Mouse (Mus musculus): ENCODE measurements at regions not wholly inside any gene's neighbourhood (a gene's known extent, or its start where the extent isn't known, plus 50 kb on each side); places are given as distances from the start of the nearest gene placed in this dataset.

DNA sequence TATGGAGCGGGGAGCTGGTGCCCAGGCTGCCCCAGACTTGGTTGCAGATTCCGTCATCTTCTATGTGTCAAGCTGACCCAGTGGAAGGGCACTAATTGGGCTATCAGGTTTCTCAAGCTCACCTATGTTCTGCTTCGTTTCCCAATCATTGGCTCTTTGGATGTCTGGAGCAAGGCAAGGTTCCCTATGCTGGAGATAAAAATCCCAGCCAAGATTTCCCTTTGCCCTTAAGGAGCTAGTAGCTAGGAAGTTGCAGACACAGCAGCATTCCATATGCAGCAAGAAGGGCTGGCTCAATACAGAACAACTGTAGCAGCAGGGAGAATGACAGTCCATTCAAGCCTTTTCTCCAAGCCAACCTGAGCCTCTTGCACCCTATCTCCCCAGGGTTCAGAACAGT lies 159.2 kb upstream of the Zfp706 start:
- ATAC-seq (replicated peaks; ENCODE audit: poor library complexity): no peak

DNA sequence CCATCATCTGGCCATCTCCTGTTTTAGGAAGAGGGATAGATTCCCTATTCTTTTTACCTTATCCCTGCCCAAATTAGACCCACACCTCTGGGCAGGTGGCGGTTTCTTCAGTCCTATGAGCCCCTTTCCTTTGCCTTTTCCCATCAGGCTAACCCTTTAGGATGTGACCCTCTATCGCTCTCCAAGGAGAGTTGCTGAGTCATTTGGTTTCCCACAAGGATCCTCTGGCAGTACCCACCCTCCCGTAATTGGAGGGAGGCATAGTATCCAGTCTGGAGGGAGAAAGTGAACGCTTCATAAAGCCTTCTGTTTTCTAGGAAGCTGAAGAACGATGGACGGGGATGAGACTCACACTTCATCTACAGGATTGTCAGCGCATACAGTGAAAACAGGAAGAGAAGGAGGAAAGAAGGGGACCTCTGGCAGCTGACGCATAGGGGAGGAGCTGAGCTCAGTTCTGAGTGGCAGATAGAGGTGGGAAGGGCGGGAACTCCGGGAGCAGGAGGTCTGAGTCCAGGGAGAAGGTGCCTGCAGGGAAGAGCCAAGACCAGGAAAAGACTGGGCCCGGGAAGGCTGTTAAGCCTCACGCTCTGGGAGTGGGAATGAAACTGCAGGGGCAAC lies 158.4 kb upstream of the Zfp706 start:
- ATAC-seq (replicated peaks; ENCODE audit: poor library complexity): no peak

- ATAC-seq (replicated peaks; ENCODE audit: poor library complexity): no peak
Measured at GRCm38 (mm10) chr15:37165216-37165615, 157.6 kb upstream of the Zfp706 start.

DNA sequence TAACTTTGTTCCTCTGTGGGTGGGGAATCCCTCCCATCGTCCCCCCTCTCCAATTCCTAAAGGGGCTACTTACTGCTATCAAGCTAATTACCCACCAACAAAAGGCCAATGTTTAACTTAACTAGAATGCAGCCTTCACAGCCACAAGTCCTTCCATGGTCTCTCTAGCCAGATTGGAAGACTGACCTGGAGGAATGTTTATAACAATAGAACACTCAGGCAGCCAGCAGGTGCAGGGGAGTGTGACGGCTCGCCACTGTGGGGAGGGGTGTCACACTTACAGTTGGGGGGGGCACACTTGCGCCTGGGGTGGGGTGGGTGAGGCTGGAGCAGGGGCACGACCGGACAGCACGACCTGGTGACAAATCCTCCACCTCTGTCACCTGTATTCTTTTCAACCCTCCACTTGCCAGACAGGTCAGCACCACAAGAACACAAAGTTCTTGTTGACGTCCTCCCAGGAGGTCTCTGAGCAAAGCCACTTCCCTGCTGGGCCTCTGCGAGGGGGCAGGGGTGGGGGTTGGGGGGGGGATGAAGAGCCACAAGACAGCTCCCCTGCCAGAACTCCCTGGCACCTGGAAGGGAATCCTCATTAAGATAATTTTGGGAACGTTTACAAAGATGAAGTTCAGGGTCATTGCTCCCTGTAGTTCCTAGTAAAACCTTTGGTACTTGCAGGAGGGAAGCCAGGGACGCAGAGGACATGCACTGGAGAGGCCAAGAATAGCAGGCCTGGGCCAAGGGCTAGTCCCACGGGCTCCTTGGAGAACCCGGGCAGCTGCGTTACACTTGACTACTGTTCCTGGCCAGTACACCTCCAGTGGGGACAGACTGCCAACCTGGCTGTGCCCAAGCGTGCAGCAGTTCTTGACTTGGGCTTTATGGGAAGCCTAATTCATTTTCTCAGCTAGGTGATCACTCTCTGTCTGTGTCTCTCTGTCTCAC lies 156.9 kb upstream of the Zfp706 start:
- ATAC-seq (replicated peaks; ENCODE audit: poor library complexity): no peak

DNA sequence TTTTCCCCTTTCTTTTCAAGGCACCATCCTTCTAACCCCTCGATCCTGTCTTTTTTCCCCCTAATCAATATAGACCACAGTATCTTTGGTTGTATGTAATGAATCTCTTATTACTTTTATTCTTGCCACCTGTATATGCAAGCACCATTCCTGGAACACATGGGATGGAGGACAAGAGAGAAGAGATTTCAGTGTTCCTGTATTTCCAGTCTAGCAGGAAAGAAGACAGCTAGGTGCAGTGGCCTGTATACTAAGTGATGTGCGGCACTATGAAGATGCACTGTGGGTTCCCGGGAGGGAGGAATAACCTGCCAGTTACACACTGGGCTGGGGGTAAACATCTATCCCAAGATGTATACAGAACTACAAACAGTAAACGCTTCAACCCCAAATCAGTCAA lies 152.4 kb upstream of the Zfp706 start:
- ATAC-seq (replicated peaks; ENCODE audit: poor library complexity): no peak

GRCm38 (mm10) chr15:37159349-37159748 lies 151.8 kb upstream of the Zfp706 start:
- no peak for ATAC-seq (replicated peaks; ENCODE audit: poor library complexity)

GRCm38 (mm10) chr15:37157386-37157785 lies 149.8 kb upstream of the Zfp706 start:
- ATAC-seq (replicated peaks; ENCODE audit: poor library complexity): no peak

DNA sequence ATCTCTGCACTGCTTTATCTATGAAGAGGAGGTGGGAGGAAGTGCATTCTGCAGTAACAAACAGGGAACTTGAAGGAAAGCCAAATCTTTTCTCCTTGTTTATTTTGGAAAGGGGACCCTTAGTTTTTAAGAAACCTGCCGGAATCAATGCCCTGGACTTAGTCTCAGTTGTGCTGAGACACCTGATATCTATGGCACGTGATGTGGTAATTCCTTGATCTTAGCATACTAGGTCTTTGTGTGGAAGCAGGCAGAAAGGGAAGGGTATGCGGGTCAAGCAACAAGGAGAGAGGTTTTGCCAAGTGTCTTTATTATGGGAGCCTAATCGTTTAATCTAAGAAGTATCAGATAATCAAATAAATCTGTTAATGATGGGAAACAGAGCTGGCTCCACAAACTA lies 147.4 kb upstream of the Zfp706 start:
- ATAC-seq (replicated peaks; ENCODE audit: poor library complexity): no peak

GRCm38 (mm10) chr15:37153177-37153576 lies 145.6 kb upstream of the Zfp706 start:
- no peak for ATAC-seq (replicated peaks; ENCODE audit: poor library complexity)

DNA sequence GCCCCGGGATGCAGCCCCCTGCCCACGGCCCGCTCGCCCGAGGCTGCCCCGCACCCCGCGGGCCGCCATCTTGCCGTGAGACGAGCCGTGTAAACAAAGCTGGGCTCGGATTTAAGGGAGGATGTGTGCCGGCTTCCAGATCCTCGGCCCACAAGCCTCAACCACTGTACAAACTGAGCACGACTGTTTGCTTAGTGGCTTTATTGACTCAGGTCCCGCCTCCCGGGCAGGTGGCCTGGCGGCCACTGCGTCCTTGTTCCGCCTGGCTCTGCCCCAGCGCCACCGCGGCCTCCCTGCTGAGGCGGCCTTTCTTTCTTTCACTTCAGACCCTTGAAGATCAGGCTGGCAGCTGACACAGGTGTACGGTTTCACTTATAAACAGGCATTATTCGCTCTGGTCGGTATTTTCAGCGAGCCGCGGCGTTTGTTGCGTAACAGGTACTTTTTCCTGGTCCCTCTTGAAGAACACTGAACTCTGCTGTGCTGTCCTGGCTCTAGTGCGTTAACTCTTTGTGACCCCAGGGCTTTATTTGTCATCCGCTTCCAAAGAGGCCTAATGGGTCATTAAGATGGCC lies 128.1 kb upstream of the Zfp706 start:
- ATAC-seq (replicated peaks; ENCODE audit: poor library complexity): peak; percentile 68

DNA sequence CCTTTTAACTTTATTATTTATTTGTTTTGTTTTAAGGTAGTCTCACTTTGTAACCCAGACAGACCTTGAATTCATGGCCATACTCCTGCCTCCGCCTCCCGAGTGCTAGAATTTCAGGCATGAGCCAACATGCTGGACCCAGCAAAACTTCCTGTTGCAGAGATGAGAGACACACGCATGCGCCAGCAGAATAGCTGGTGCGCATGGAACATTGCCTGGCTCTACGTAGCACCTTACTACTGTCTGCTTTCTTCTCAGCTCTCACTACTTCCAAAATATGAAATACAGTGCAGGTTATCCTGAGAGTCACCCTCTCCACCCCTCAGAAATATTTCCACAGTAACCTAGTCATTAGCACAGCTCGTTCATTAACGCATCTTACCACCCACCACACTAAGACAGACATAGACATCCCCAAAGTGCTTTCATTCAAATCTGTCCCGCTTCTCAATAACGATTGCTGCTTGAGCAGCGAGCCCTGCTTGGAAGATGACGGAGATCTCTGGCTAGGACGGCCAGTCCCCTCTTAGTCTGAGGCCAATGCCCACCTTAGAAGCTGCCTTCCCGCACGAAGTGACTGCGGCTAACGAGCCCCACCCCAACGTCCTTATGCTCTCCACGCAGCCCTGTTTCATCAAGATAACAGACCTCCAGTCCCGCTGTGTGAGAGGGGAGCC lies 127.5 kb upstream of the Zfp706 start:
- no peak for ATAC-seq (replicated peaks; ENCODE audit: poor library complexity)

- no peak for ATAC-seq (replicated peaks; ENCODE audit: poor library complexity)
Measured at GRCm38 (mm10) chr15:37134386-37134785, 126.8 kb upstream of the Zfp706 start.

DNA sequence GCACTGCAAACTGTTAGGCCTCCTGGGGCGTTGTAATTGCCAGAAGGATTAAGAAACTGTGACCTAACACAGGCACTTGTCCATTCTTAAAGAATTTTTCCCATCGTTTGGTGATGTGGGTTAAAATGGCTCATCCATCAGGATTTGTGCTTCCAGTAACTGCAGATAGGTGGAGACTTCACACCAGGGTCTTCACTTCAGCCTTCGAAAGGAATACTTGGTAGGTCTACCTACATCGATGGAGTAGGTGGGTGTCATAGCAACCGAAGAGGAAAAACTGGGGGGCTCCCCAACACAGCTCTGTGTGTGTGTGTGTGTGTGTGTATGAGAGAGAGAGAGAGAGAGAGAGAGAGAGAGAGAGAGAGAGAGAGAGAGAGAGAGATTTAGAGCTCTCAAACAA lies 126.3 kb upstream of the Zfp706 start:
- ATAC-seq (replicated peaks; ENCODE audit: poor library complexity): no peak

GRCm38 (mm10) chr15:37127681-37128080 lies 120.1 kb upstream of the Zfp706 start:
- no peak for ATAC-seq (replicated peaks; ENCODE audit: poor library complexity)

GRCm38 (mm10) chr15:37127170-37127569 lies 119.6 kb upstream of the Zfp706 start:
- ATAC-seq (replicated peaks; ENCODE audit: poor library complexity): no peak

GRCm38 (mm10) chr15:37125823-37126222 lies 118.2 kb upstream of the Zfp706 start:
- 0 out of 2 replicates have a peak, but pooled peaks have one; percentile 20 for ATAC-seq (replicated peaks; ENCODE audit: poor library complexity)

- ATAC-seq (replicated peaks; ENCODE audit: poor library complexity): no peak
Measured at GRCm38 (mm10) chr15:37124951-37125350, 117.4 kb upstream of the Zfp706 start.

DNA sequence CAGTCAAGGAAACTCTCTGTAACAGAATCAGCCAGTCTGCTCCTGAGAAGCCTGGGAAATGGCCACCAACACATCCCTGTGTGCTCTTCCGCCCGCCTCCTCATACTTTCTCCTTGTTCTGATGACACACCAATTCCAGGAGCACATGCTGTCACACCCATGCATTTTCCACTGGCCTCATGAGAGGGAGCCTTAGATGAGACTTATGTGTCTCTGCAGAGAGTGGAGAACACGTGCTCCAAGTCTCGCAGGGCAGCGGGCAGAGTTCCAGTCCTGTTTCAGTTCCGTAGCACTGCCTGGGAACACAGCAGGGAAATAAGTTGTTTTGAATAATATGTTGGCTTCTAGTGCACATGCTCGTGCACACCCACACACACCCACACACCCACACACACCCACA lies 116.7 kb upstream of the Zfp706 start:
- no peak for ATAC-seq (replicated peaks; ENCODE audit: poor library complexity)

- ATAC-seq (replicated peaks; ENCODE audit: poor library complexity): peak; percentile 69
Measured at GRCm38 (mm10) chr15:37120381-37120780, 112.8 kb upstream of the Zfp706 start.

DNA sequence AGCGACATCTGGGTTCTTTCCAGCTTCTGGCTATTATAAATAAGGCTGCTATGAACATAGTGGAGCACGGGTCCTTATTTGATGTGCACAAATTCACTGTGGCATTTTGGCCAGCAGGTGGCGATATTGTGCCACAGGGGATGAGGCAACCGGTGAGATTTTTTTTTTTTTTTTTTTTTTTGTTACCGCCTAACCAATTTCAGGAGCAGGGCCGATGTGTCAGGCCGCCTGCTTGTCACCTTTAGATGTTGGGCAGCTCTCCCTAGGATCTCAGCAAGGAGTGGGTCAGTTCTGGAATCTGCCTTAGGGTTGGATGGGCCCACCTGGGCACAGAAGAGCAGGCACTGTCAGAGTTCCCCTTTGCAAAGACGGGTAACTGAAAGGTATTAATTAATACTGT lies 106.5 kb upstream of the Zfp706 start:
- ATAC-seq (replicated peaks; ENCODE audit: poor library complexity): peak; percentile 70

GRCm38 (mm10) chr15:37110462-37110861 lies 102.9 kb upstream of the Zfp706 start:
- no peak for ATAC-seq (replicated peaks; ENCODE audit: poor library complexity)
